Mouse (Mus musculus): Measurements from ENCODE around the gene Prkg1.

DNA sequence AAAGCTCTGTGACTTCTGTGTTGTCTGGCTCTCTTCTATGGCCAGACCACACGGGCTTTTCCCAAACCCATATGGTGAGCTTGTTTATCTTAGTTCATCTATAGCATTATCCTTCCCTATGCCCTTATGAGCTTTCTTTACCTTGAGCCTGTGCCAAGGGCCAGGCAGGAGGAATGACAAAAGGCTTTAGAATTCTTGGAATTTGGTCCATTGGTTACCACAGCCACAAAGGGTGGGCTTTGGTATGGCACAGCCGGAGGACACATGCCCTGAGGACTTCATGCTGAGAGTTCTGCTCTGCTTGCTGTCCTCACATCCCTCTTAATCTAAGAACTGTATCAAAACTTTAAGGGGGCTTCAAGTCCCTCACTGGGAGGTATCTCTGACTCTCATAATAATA is 628.5 kb downstream of the Prkg1 start:
- TF ChIP-seq CTCF (IDR thresholded peaks at IDR 0.05; ENCODE audit: low read depth, low read length) (no peak), POLR2A (IDR thresholded peaks at IDR 0.05; ENCODE audit: borderline replicate concordance, low read depth, low read length) (no peak)
